Mouse (Mus musculus) kidney, adult 2 months (tissue): Measurements from ENCODE around the gene Fam122c.

Experiments
- CTCF ChIP-seq: fragments of 200-500 bp; conservative IDR thresholded peaks from 2 replicates; pipeline ENCODE4 v1.5.1; 2011; ENCODE audit warnings: low read depth, mild to moderate bottlenecking, control low read depth, low read length, moderate library complexity, mixed read lengths; ENCODE audit not compliant: insufficient read depth, insufficient read length
- POLR2A ChIP-seq: fragments of 200-500 bp; IDR thresholded peaks from one replicate; pipeline ENCODE4 v1.6.1; 2011; ENCODE audit warnings: low read depth, low read length, control low read depth

DNA sequence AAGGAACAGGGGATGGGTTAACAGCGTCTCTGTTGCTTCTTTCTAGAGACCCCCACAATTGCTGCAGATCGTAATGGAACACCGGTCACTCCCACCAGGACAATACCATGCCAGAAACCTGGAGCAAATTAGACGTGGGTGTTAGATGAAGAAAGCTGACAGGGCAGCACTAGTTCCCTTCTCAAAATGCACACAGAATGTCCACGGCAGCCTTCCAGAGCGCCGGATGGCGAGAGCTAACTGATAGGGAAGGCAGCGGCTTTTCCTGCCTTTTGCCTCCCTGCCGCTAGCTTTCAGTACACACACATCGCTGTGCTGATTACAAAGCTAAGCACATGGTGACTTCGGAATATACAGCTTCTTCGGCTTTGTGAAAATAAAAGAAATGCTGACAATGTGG lies 41.3 kb upstream of the Fam122c start:
- TF ChIP-seq CTCF (no peak), POLR2A (no peak)
